Mouse (Mus musculus): ENCODE data around the gene Dtd1.

Gene Dtd1

GRCm38 (mm10) chr2:144715211-144715768 is 115.6 kb downstream of the Dtd1 start:
- no peak for DNase-seq (ENCODE audit: low spot score in 2 of 2)

- no peak for DNase-seq (ENCODE audit: low spot score in 2 of 2)
These were observed 116.6 kb downstream of the Dtd1 start for GRCm38 (mm10) chr2:144716248-144716647.

- peak in 1 of 2 experiments; percentile 51 for DNase-seq (ENCODE audit: low spot score in 2 of 2)
These were observed 118.6 kb downstream of the Dtd1 start for GRCm38 (mm10) chr2:144718273-144718672.

- DNase-seq (ENCODE audit: low spot score in 2 of 2) = no peak
These were observed 119.6 kb downstream of the Dtd1 start for GRCm38 (mm10) chr2:144719294-144719693.

- no peak for DNase-seq (ENCODE audit: low spot score in 2 of 2)
These were observed 120.0 kb downstream of the Dtd1 start for GRCm38 (mm10) chr2:144719718-144720117.

- DNase-seq (ENCODE audit: low spot score in 2 of 2) = no peak
These were observed 120.8 kb downstream of the Dtd1 start for GRCm38 (mm10) chr2:144720407-144720959.

GRCm38 (mm10) chr2:144724679-144725078 is 125.0 kb downstream of the Dtd1 start:
- DNase-seq (ENCODE audit: low spot score in 2 of 2) = no peak

- DNase-seq (ENCODE audit: low spot score in 2 of 2) = no peak
These were observed 127.4 kb downstream of the Dtd1 start for GRCm38 (mm10) chr2:144727136-144727535.

- DNase-seq (ENCODE audit: low spot score in 2 of 2) = no peak
These were observed 130.1 kb downstream of the Dtd1 start for GRCm38 (mm10) chr2:144729776-144730175.

- no peak for DNase-seq (ENCODE audit: low spot score in 2 of 2)
These were observed 138.5 kb downstream of the Dtd1 start for GRCm38 (mm10) chr2:144738161-144738560.

- no peak for DNase-seq (ENCODE audit: low spot score in 2 of 2)
These were observed 138.9 kb downstream of the Dtd1 start for GRCm38 (mm10) chr2:144738576-144738975.

- DNase-seq (ENCODE audit: low spot score in 2 of 2) = no peak
These were observed 140.9 kb downstream of the Dtd1 start for GRCm38 (mm10) chr2:144740577-144740997.

- DNase-seq (ENCODE audit: low spot score in 2 of 2) = no peak
These were observed 142.3 kb downstream of the Dtd1 start for GRCm38 (mm10) chr2:144741973-144742372.

GRCm38 (mm10) chr2:144743316-144743715 is 143.6 kb downstream of the Dtd1 start:
- no peak for DNase-seq (ENCODE audit: low spot score in 2 of 2)

GRCm38 (mm10) chr2:144745266-144745665 is 145.6 kb downstream of the Dtd1 start:
- no peak for DNase-seq (ENCODE audit: low spot score in 2 of 2)

- DNase-seq (ENCODE audit: low spot score in 2 of 2) = no peak
These were observed 146.5 kb downstream of the Dtd1 start for GRCm38 (mm10) chr2:144746046-144746783.

- no peak for DNase-seq (ENCODE audit: low spot score in 2 of 2)
These were observed 153.9 kb downstream of the Dtd1 start for GRCm38 (mm10) chr2:144753604-144754003.

- no peak for DNase-seq (ENCODE audit: low spot score in 2 of 2)
These were observed 155.3 kb downstream of the Dtd1 start for GRCm38 (mm10) chr2:144755016-144755415.

GRCm38 (mm10) chr2:144760666-144761065 is 161.0 kb downstream of the Dtd1 start:
- no peak for DNase-seq (ENCODE audit: low spot score in 2 of 2)

GRCm38 (mm10) chr2:144763706-144764105 is 164.0 kb downstream of the Dtd1 start:
- DNase-seq (ENCODE audit: low spot score in 2 of 2) = no peak

- no peak for DNase-seq (ENCODE audit: low spot score in 2 of 2)
These were observed 164.6 kb downstream of the Dtd1 start for GRCm38 (mm10) chr2:144764116-144764788.

GRCm38 (mm10) chr2:144765219-144765618 is 165.5 kb downstream of the Dtd1 start:
- DNase-seq (ENCODE audit: low spot score in 2 of 2) = no peak
